Mouse (Mus musculus) lung, embryonic 15.5 days (tissue): ENCODE data around the gene Clrn1. TPM values are rescaled to one million over a fixed set of nuclear protein-coding genes. Genes with fewer than 3 reads are reported as not detected.

ENCODE experiments used
- polyA plus RNA-seq: library from polyadenylated mRNA; unstranded; fragments of >200 nt; fragmentation: Nextera tagmentation; extraction: Ambion mirVana; gene quantifications from 2 replicates; pipeline ENCODE4 v1.2.1, GENCODE M21; 2015

The Clrn1 gene
- polyA plus RNA-seq, 1 experiment from 2014 or later: 0.11 TPM

Other genes starting within 250 kb of the Clrn1 start
- not detected in 2 replicates for gene Erich6, start 248.1 kb downstream of the Clrn1 start, polyA plus RNA-seq
- 5.0 and 5.2 TPM in 2 replicates for gene Siah2, start 192.9 kb downstream of the Clrn1 start, polyA plus RNA-seq
- not detected in 2 replicates for gene Mindy4b-ps, start 63.0 kb downstream of the Clrn1 start, polyA plus RNA-seq
- gene Med12l, start 120.5 kb upstream of the Clrn1 start, polyA plus RNA-seq: 1.9 TPM in 2 replicates
- gene Gpr171, start 216.5 kb upstream of the Clrn1 start, polyA plus RNA-seq: 0.92 and 1.3 TPM in 2 replicates